Mouse (Mus musculus) forebrain, embryonic 12.5 days (tissue): ENCODE measurements around the gene Inf2. TPM values are rescaled to one million over a fixed set of nuclear protein-coding genes. Genes with fewer than 3 reads are reported as not detected.

Experiments
- ATAC-seq: fragments of 200-750 bp; cut with Nextera tagmentation; 2 replicates; pipeline ENCODE4 v1.8.0; 2017; ENCODE audit warnings: moderate TSS enrichment; ENCODE audit not compliant: low FRiP score
- H3K27ac ChIP-seq: fragments of 300-500 bp; sonication (generic); 2 replicates; pipeline ENCODE4 v1.5.1; 2016; ENCODE audit warnings: mild to moderate bottlenecking
- H3K27me3 ChIP-seq: fragments of 300-500 bp; sonication (generic); 2 replicates; pipeline ENCODE4 v1.6.1; 2016; ENCODE audit warnings: mild to moderate bottlenecking
- H3K36me3 ChIP-seq: fragments of 300-500 bp; sonication (generic); replicated peaks from 2 replicates; pipeline ENCODE4 v1.6.1; 2016; ENCODE audit warnings: mild to moderate bottlenecking
- H3K4me1 ChIP-seq: fragments of 300-500 bp; sonication (generic); 2 replicates; pipeline ENCODE4 v1.6.1; 2016
- H3K4me2 ChIP-seq: fragments of 300-500 bp; sonication (generic); 2 replicates; pipeline ENCODE4 v1.6.1; 2016; ENCODE audit warnings: mild to moderate bottlenecking, moderate library complexity
- H3K4me3 ChIP-seq: fragments of 300-500 bp; sonication (generic); replicated peaks from 2 replicates; pipeline ENCODE4 v1.5.1; 2016; ENCODE audit warnings: mild to moderate bottlenecking
- H3K9ac ChIP-seq: fragments of 300-500 bp; sonication (generic); 2 replicates; pipeline ENCODE4 v1.6.1; 2016; ENCODE audit warnings: mild to moderate bottlenecking
- H3K9me3 ChIP-seq: fragments of 300-500 bp; sonication (generic); 2 replicates; pipeline ENCODE4 v1.6.1; 2016
- whole genome bisulfite sequencing: fragments of 180-500 bp; shearing (Covaris S2); methylation state at CpG from one replicate; pipeline ENCODE4 v1.1.7; 2016; 5-methylcytosine and 5-hydroxymethylcytosine counted together
- polyA plus RNA-seq: library from polyadenylated mRNA; unstranded; fragments of >200 nt; fragmentation: Nextera tagmentation; extraction: Ambion mirVana; gene quantifications from 2 replicates; pipeline ENCODE4 v1.2.1, GENCODE M21; 2016

The Inf2 gene
- polyA plus RNA-seq, 1 experiment from 2014 or later, result 1.3 TPM

- Histone ChIP-seq H3K4me2 (no peak overlapping the region), H3K27ac (no peak overlapping the region), H3K27me3 (peaks cover 3% of the 10 kb centered on the region; the same call in 1 of the 2 replicates), H3K4me1 (peaks cover 11% of the 10 kb centered on the region), H3K9ac (no peak overlapping the region), H3K4me3 (no peak overlapping the region), H3K36me3 (no peaks in the 10 kb centered on the region), H3K9me3 (no peaks in the 10 kb centered on the region)
- 85% methylated on average over 8 of the region's 8 CpGs for WGBS
- ATAC-seq, result no peak
Measured at GRCm38 (mm10) chr12:112575274-112575986, 13.2 kb upstream of the Inf2 start.

DNA sequence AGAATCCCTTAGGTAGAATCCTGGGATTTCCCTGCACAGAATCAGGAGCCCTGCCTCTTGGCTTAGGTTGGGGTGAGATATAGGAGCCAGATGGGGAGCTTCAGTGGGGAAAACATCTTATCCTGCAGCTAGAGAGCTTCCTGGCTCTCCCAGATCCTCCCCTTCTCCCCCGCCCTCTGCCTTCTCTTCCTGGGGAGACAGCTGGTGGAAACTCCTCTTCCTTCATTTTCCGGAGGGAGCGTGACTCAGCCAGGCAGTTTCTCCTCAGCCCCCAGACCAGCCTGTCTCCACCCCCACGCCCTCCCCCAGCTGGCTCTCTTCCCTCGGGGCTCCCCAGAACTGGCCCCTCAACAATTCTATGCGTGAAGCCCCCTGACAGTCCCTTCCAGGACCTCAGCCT, 12.2 kb upstream of the Inf2 start:
- Histone ChIP-seq H3K4me2 (no peak overlapping the region), H3K9ac (no peak overlapping the region), H3K4me3 (no peak overlapping the region), H3K27me3 (peaks cover 3% of the 10 kb centered on the region; the same call in 1 of the 2 replicates), H3K36me3 (no peaks in the 10 kb centered on the region), H3K27ac (no peak overlapping the region), H3K9me3 (no peaks in the 10 kb centered on the region), H3K4me1 (peaks cover 11% of the 10 kb centered on the region)
- ATAC-seq, result no peak
- 18% methylated on average over 6 of the region's 6 CpGs for WGBS

DNA sequence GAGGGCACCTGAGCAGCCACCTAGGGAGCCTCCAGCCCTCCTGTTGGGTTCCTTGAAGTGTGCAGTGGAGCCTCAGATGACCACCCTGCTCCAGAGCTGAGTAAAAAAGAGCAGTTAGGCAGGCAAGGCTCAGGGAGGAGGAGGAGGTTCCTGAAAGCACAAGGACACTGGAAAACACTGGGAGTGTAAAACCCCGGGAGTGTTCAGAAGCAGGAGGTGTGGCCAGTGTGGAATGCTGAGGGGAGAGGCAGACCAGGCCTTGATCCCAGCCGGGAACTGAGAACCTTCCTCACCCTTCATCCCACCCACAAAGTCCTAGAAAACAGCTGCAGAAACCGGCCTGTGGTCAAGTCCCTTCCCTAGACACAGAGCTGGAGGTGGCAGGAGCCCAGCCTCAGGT, 11.8 kb upstream of the Inf2 start:
- H3K4me1 ChIP-seq, result peaks cover 11% of the 10 kb centered on the region
- H3K9ac ChIP-seq, result no peak overlapping the region
- H3K4me2 ChIP-seq, result no peak overlapping the region
- H3K9me3 ChIP-seq, result no peaks in the 10 kb centered on the region
- no peak for ATAC-seq
- no peaks in the 10 kb centered on the region for H3K36me3 ChIP-seq
- no peak overlapping the region for H3K4me3 ChIP-seq
- WGBS, result 10% methylated on average over 3 of the region's 3 CpGs
- H3K27ac ChIP-seq, result no peak overlapping the region
- H3K27me3 ChIP-seq, result peaks cover 3% of the 10 kb centered on the region; the same call in 1 of the 2 replicates

- no peak overlapping the region for H3K4me2 ChIP-seq
- WGBS, result 76% methylated on average over 6 of the region's 6 CpGs
- no peak for ATAC-seq
Measured at GRCm38 (mm10) chr12:112578296-112579090, 10.1 kb upstream of the Inf2 start.

GRCm38 (mm10) chr12:112579430-112579829, 9.2 kb upstream of the Inf2 start:
- H3K27ac ChIP-seq, result no peak overlapping the region
- no peaks in the 10 kb centered on the region for H3K36me3 ChIP-seq
- WGBS, result 52% methylated on average over 5 of the region's 5 CpGs
- H3K9ac ChIP-seq, result no peak overlapping the region
- H3K27me3 ChIP-seq, result peaks cover 3% of the 10 kb centered on the region; the same call in 1 of the 2 replicates
- peaks cover 11% of the 10 kb centered on the region for H3K4me1 ChIP-seq
- ATAC-seq, result no peak
- H3K9me3 ChIP-seq, result no peaks in the 10 kb centered on the region
- no peak overlapping the region for H3K4me2 ChIP-seq
- H3K4me3 ChIP-seq, result no peak overlapping the region

More at GRCm38 (mm10) chr12:112578296-112579090, 10.1 kb upstream of the Inf2 start:
- Histone ChIP-seq H3K36me3 (no peaks in the 10 kb centered on the region), H3K4me3 (no peak overlapping the region), H3K27me3 (peaks cover 3% of the 10 kb centered on the region; the same call in 1 of the 2 replicates), H3K9me3 (no peaks in the 10 kb centered on the region), H3K4me1 (peaks cover 11% of the 10 kb centered on the region), H3K9ac (no peak overlapping the region), H3K27ac (no peak overlapping the region)

DNA sequence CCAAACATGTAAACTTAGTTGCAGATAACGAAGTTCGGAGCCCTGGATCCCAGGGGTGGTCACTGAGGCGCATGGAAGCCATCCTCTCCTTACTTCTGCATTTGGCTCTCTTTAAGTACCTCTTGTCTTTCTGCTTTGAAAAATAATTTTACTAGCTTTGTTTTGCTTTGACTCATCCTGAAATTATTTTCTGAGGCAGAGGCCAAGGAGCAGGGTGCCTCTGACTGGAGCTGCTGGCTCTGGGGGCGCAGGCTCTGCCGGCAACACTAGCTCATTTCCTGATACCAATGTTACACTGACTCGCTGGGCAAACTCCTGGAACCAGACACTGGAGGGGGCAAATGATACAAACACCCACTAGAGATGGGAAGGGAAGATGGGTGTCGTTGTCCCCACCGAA, 8.7 kb upstream of the Inf2 start:
- Histone ChIP-seq H3K9me3 (no peaks in the 10 kb centered on the region), H3K4me2 (no peak overlapping the region), H3K27ac (no peak overlapping the region), H3K27me3 (peaks cover 3% of the 10 kb centered on the region; the same call in 1 of the 2 replicates), H3K4me3 (no peak overlapping the region), H3K9ac (no peak overlapping the region), H3K36me3 (no peaks in the 10 kb centered on the region), H3K4me1 (peaks cover 11% of the 10 kb centered on the region)
- WGBS, result 85% methylated on average over 8 of the region's 8 CpGs
- no peak for ATAC-seq

DNA sequence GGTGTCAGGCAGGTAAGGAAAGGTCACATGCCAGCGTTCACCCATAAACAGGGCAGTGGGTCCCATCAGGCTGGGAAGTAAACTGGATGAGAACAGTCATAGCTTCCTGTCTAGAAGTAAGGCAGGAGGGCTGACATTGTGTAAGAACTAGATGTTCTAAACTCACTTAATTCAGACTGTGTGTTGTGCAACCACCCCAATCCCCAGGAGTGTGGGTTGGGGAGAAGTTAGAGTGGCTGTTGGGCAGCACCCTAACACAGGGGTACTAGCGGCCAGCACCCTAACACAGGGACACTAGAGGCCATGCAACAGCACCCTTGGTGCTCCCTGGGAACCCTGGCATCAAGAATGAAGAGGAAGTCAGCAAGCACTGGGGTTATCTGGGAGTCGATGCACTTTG, 7.5 kb upstream of the Inf2 start:
- Histone ChIP-seq H3K27me3 (peaks cover 3% of the 10 kb centered on the region; the same call in 1 of the 2 replicates), H3K36me3 (no peaks in the 10 kb centered on the region), H3K9ac (no peak overlapping the region), H3K4me1 (peaks cover 9% of the 10 kb centered on the region), H3K4me3 (no peak overlapping the region), H3K4me2 (no peak overlapping the region), H3K9me3 (no peaks in the 10 kb centered on the region), H3K27ac (no peak overlapping the region)
- WGBS, result 81% methylated on average over 3 of the region's 3 CpGs
- ATAC-seq, result no peak

DNA sequence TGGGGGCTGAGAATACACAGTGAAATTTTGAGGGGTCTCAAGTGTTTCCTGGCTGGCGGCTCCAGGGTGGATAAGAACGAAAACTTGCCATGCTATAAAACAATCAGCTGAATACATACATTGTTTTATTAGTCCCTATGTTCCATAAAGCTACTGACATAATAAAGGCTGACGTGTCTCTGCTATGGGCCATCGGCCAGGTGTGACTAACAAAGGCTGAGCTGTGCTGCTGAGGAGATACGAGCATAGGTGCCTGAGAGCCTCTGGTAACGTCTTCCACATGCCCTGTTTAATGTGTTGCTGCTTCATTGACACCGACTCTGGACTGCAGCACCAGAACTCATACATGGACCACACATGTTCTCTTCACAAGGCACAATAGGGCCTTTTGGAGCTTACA, 3.6 kb upstream of the Inf2 start:
- no peak overlapping the region for H3K4me2 ChIP-seq
- 82% methylated on average over 7 of the region's 7 CpGs for WGBS
- H3K36me3 ChIP-seq, result no peaks in the 10 kb centered on the region
- H3K9me3 ChIP-seq, result no peaks in the 10 kb centered on the region
- H3K4me1 ChIP-seq, result peaks cover 16% of the 10 kb centered on the region
- ATAC-seq, result no peak
- peaks cover 38% of the 10 kb centered on the region for H3K27me3 ChIP-seq
- H3K4me3 ChIP-seq, result no peak overlapping the region
- no peak overlapping the region for H3K27ac ChIP-seq
- no peak overlapping the region for H3K9ac ChIP-seq

GRCm38 (mm10) chr12:112585924-112586538, 2.6 kb upstream of the Inf2 start:
- peaks cover 16% of the 10 kb centered on the region for H3K4me1 ChIP-seq
- no peak overlapping the region for H3K9ac ChIP-seq
- no peak for ATAC-seq
- H3K27me3 ChIP-seq, result peaks cover 49% of the 10 kb centered on the region
- no peak overlapping the region for H3K4me2 ChIP-seq
- no peak overlapping the region for H3K4me3 ChIP-seq
- H3K36me3 ChIP-seq, result no peaks in the 10 kb centered on the region
- 68% methylated on average over 7 of the region's 7 CpGs for WGBS
- no peaks in the 10 kb centered on the region for H3K9me3 ChIP-seq
- H3K27ac ChIP-seq, result no peak overlapping the region

GRCm38 (mm10) chr12:112587125-112588124, 1.2 kb upstream of the Inf2 start:
- peak overlapping the region; percentile 86; the same call in 1 of the 2 replicates for H3K4me2 ChIP-seq
- no peak overlapping the region for H3K4me3 ChIP-seq
- no peak overlapping the region for H3K27ac ChIP-seq
- no peak overlapping the region for H3K9ac ChIP-seq
- no peaks in the 10 kb centered on the region for H3K9me3 ChIP-seq
- ATAC-seq, result no peak
- H3K36me3 ChIP-seq, result no peaks in the 10 kb centered on the region
- peaks cover 16% of the 10 kb centered on the region for H3K4me1 ChIP-seq
- WGBS, result 84% methylated on average over 14 of the region's 14 CpGs
- H3K27me3 ChIP-seq, result peaks cover 52% of the 10 kb centered on the region

DNA sequence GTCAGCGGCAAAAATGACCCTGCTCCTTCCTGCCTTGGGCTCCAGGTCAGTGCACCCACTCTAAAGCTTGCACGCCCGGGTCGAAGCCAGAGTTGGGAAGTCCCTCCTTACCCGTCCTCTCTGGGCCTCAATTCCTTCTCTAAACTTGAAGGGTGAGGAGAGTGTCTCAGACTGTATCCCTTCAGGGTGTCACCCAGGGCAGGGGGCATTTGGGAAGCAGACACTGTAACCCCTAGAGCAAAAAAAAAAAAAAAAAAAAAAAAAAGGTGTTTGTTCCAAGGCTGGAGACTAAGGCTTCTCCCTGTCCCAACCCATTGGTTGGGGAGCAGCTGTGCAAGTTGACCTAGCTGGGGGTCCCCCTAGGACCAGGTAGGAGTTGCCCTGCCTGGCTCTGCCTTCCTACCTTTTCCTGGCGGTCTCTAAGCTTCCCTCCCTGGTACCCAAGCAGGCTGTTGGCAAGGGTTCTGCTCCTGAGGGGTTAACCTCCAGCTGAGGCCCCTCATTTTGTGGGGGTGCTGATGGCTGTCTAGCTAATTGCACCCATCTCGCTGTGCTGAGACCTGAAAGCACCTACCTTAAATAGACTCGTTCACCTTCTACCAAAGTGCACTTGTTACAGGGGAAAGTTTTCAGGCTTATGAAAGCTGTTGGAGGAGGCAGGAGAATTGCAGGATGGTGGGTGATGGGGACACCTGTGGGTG, 1.1 kb downstream of the Inf2 start:
- Histone ChIP-seq H3K27me3 (peaks cover 52% of the 10 kb centered on the region), H3K4me2 (peak overlapping the region; percentile 86), H3K4me1 (peaks cover 33% of the 10 kb centered on the region), H3K36me3 (no peaks in the 10 kb centered on the region), H3K9me3 (no peaks in the 10 kb centered on the region), H3K27ac (no peak overlapping the region), H3K9ac (no peak overlapping the region), H3K4me3 (peak overlapping the region; percentile 47)
- WGBS, result 68% methylated on average over 8 of the region's 8 CpGs
- ATAC-seq, result no peak
